Mouse (Mus musculus): ENCODE measurements around the gene Ireb2. TPM values are rescaled to one million over a fixed set of nuclear protein-coding genes. Genes with fewer than 3 reads are reported as not detected.
"Not testable (repeated sequence)": the region's sequence is repeated elsewhere in the genome, so short reads cannot be mapped to it uniquely, and the experiment has no call there.

Ireb2 gene
- polyA plus RNA-seq, 1 experiment: 8.2 TPM

- 73% methylated on average over 1 of the region's 1 CpGs for WGBS
- DNase-seq: no peak
- no peak for TF ChIP-seq POLR2A (IDR thresholded peaks at IDR 0.05; ENCODE audit: borderline replicate concordance, extremely low read depth, low read depth, low read length)
- no peak for TF ChIP-seq CTCF (IDR thresholded peaks at IDR 0.05; ENCODE audit: insufficient read depth, low read length)
- no peaks in the 10 kb centered on the region for H3K4me1 ChIP-seq (ENCODE audit: control insufficient read depth, insufficient read depth, low read length)
- H3K4me3 ChIP-seq (replicated peaks; ENCODE audit: extremely low read depth, low read depth, low read length): no peak overlapping the region
Measured at GRCm38 (mm10) chr9:54930741-54931140, 67.2 kb downstream of the Ireb2 start.

- Histone ChIP-seq H3K4me3 (replicated peaks; ENCODE audit: extremely low read depth, low read depth, low read length) (no peak overlapping the region), H3K4me1 (ENCODE audit: control insufficient read depth, insufficient read depth, low read length) (no peaks in the 10 kb centered on the region)
- 14% methylated on average over 1 of the region's 1 CpGs for WGBS
- DNase-seq: no peak
- TF ChIP-seq POLR2A (IDR thresholded peaks at IDR 0.05; ENCODE audit: borderline replicate concordance, extremely low read depth, low read depth, low read length) (no peak), CTCF (IDR thresholded peaks at IDR 0.05; ENCODE audit: insufficient read depth, low read length) (0 out of 2 replicates have a peak, but pooled peaks have one; percentile 8)
Measured at GRCm38 (mm10) chr9:54931765-54932164, 68.2 kb downstream of the Ireb2 start.

GRCm38 (mm10) chr9:54932379-54932778 is 68.8 kb downstream of the Ireb2 start:
- WGBS: 75% methylated on average over 2 of the region's 2 CpGs
- DNase-seq: no peak
- TF ChIP-seq CTCF (IDR thresholded peaks at IDR 0.05; ENCODE audit: insufficient read depth, low read length) (no peak), POLR2A (IDR thresholded peaks at IDR 0.05; ENCODE audit: borderline replicate concordance, extremely low read depth, low read depth, low read length) (no peak)
- no peak overlapping the region for H3K4me3 ChIP-seq (replicated peaks; ENCODE audit: extremely low read depth, low read depth, low read length)
- no peaks in the 10 kb centered on the region for H3K4me1 ChIP-seq (ENCODE audit: control insufficient read depth, insufficient read depth, low read length)

GRCm38 (mm10) chr9:54942071-54942470 is 78.5 kb downstream of the Ireb2 start:
- TF ChIP-seq POLR2A (IDR thresholded peaks at IDR 0.05; ENCODE audit: borderline replicate concordance, extremely low read depth, low read depth, low read length): no peak
- TF ChIP-seq CTCF (IDR thresholded peaks at IDR 0.05; ENCODE audit: insufficient read depth, low read length): no peak
- 87% methylated on average over 4 of the region's 4 CpGs for WGBS
- no peak overlapping the region for H3K4me3 ChIP-seq (replicated peaks; ENCODE audit: extremely low read depth, low read depth, low read length)
- H3K4me1 ChIP-seq (ENCODE audit: control insufficient read depth, insufficient read depth, low read length): no peaks in the 10 kb centered on the region
- DNase-seq: no peak

GRCm38 (mm10) chr9:54944467-54944866 is 80.9 kb downstream of the Ireb2 start:
- 58% methylated on average over 2 of the region's 2 CpGs for WGBS
- Histone ChIP-seq H3K4me1 (ENCODE audit: control insufficient read depth, insufficient read depth, low read length) (no peaks in the 10 kb centered on the region), H3K4me3 (replicated peaks; ENCODE audit: extremely low read depth, low read depth, low read length) (no peak overlapping the region)
- TF ChIP-seq CTCF (IDR thresholded peaks at IDR 0.05; ENCODE audit: insufficient read depth, low read length): no peak
- DNase-seq: no peak

GRCm38 (mm10) chr9:54946256-54946655 is 82.7 kb downstream of the Ireb2 start:
- H3K4me3 ChIP-seq (replicated peaks; ENCODE audit: extremely low read depth, low read depth, low read length): no peak overlapping the region
- DNase-seq: no peak
- H3K4me1 ChIP-seq (ENCODE audit: control insufficient read depth, insufficient read depth, low read length): peaks cover 2% of the 10 kb centered on the region
- 71% methylated on average over 16 of the region's 16 CpGs for WGBS
- no peak for TF ChIP-seq CTCF (IDR thresholded peaks at IDR 0.05; ENCODE audit: insufficient read depth, low read length)

GRCm38 (mm10) chr9:54949465-54949864 is 85.9 kb downstream of the Ireb2 start:
- TF ChIP-seq POLR2A (IDR thresholded peaks at IDR 0.05; ENCODE audit: borderline replicate concordance, extremely low read depth, low read depth, low read length) (no peak), CTCF (IDR thresholded peaks at IDR 0.05; ENCODE audit: insufficient read depth, low read length) (no peak)
- peaks cover 7% of the 10 kb centered on the region for H3K4me1 ChIP-seq (ENCODE audit: control insufficient read depth, insufficient read depth, low read length)
- DNase-seq: no peak
- no peak overlapping the region for H3K4me3 ChIP-seq (replicated peaks; ENCODE audit: extremely low read depth, low read depth, low read length)

GRCm38 (mm10) chr9:54950162-54950561 is 86.6 kb downstream of the Ireb2 start:
- H3K4me1 ChIP-seq (ENCODE audit: control insufficient read depth, insufficient read depth, low read length): not testable (repeated sequence)
- WGBS: 30% methylated on average over 8 of the region's 8 CpGs
- DNase-seq: peak; percentile 7
- peak overlapping the region; percentile 98 for H3K4me3 ChIP-seq (replicated peaks; ENCODE audit: extremely low read depth, low read depth, low read length)

- DNase-seq: peak; percentile 87
- peak within 1 kb of the TSS; percentile 98 for H3K4me3 ChIP-seq (replicated peaks; ENCODE audit: extremely low read depth, low read depth, low read length)
- WGBS: under 1% methylated on average over 65 of the region's 65 CpGs
- peak; percentile 89 for TF ChIP-seq POLR2A (IDR thresholded peaks at IDR 0.05; ENCODE audit: borderline replicate concordance, extremely low read depth, low read depth, low read length)
- TF ChIP-seq CTCF (IDR thresholded peaks at IDR 0.05; ENCODE audit: insufficient read depth, low read length): no peak
- H3K4me1 ChIP-seq (ENCODE audit: control insufficient read depth, insufficient read depth, low read length): peaks cover 7% of the 10 kb centered on the region
Measured at GRCm38 (mm10) chr9:54950575-54951321, 87.2 kb downstream of the Ireb2 start, which contains the start of the genes Psma4 and AY074887. Gene Psma4, plus strand, starts transcription at chr9:54950790. Gene AY074887, minus strand, starts transcription at chr9:54950998.

- Histone ChIP-seq H3K4me1 (ENCODE audit: control insufficient read depth, insufficient read depth, low read length) (no peaks in the 10 kb centered on the region), H3K4me3 (replicated peaks; ENCODE audit: extremely low read depth, low read depth, low read length) (no peak overlapping the region)
- DNase-seq: no peak
- TF ChIP-seq CTCF (IDR thresholded peaks at IDR 0.05; ENCODE audit: insufficient read depth, low read length): no peak
- WGBS: 78% methylated on average over 4 of the region's 4 CpGs
Measured at GRCm38 (mm10) chr9:54961059-54961458, 97.5 kb downstream of the Ireb2 start.

Other genes starting within 250 kb of the Ireb2 start
- 0.91 and 31.6 TPM in 2 replicates for gene Acsbg1, start 201.9 kb upstream of the Ireb2 start, polyA plus RNA-seq (2012; rRNA removed)
- gene Dnaja4, start 164.9 kb upstream of the Ireb2 start, polyA plus RNA-seq (2012; rRNA removed): 14.9 and 18.2 TPM in 2 replicates
- gene Wdr61, start 129.3 kb upstream of the Ireb2 start, polyA plus RNA-seq (2012; rRNA removed): 21.8 and 32.1 TPM in 2 replicates
- gene Crabp1, start 99.0 kb upstream of the Ireb2 start, polyA plus RNA-seq (2012; rRNA removed): 3.8 and 6.5 TPM in 2 replicates
- gene Hykk, start 53.5 kb downstream of the Ireb2 start, polyA plus RNA-seq (2012; rRNA removed): 1.5 and 2.1 TPM in 2 replicates
- 29.5 and 52.0 TPM in 2 replicates for gene Psma4, start 87.0 kb downstream of the Ireb2 start, polyA plus RNA-seq (2012; rRNA removed)
- not detected in 2 replicates for gene AY074887, start 87.2 kb downstream of the Ireb2 start, polyA plus RNA-seq (2012; rRNA removed)
- not detected in 2 replicates for gene Chrna5, start 117.1 kb downstream of the Ireb2 start, polyA plus RNA-seq (2012; rRNA removed)
- 0.10 and 0.11 TPM in 2 replicates for gene Chrna3, start 162.8 kb downstream of the Ireb2 start, polyA plus RNA-seq (2012; rRNA removed)
- 0.15 and 0.30 TPM in 2 replicates for gene Chrnb4, start 185.0 kb downstream of the Ireb2 start, polyA plus RNA-seq (2012; rRNA removed)